20 mouse cellular contexts compared by ENCODE assay signal in the genomic region with DNA sequence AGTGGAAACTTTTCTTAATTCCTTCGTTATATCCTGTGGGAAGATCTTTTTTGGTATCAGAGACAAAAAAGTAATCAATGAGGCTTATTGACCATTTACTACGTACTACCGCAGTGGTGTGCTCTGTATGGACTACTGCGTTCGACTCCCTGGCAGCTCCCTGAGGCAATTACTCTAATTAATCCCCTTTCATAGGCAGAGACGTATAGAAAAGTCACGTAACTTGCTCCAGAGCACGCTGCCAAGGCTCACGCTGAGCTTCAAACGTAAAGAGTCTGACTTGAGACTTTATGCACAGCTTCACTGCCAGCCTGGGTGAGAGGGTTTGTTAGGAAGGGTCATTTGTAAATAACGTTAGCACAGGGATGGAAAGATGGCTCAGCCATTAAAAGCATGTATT. TPM values are rescaled to one million over a fixed set of nuclear protein-coding genes. Genes with fewer than 3 reads are reported as not detected.
"Had no signal": no experiment of that assay in that cellular context is flagged by ENCODE, and none has a peak within 500 bp of the region (broad histone marks: within the 10 kb centered on the region; RNA-seq: fewer than 3 reads in every experiment).

No protein-coding gene starts in this region.

- H3K27ac ChIP-seq: lung, embryonic 15.5 days; macrophage; midbrain, embryonic 13.5 days; midbrain, embryonic 15.5 days; neural tube, embryonic 12.5 days had no signal

- DNase-seq: liver, postnatal 0 days; lung, adult 2 months; lung, postnatal 14 days; lung, postnatal 36 days; right cerebral cortex, postnatal 25 days; right cerebral cortex, postnatal 4 days; spleen, adult 18-20 months; thymus, adult 18-20 months; thymus, postnatal 14 days; thymus, postnatal 36 days had no signal

- H3K4me1 ChIP-seq: neural tube, embryonic 12.5 days had no signal

- H3K9me3 ChIP-seq: lung, embryonic 15.5 days; midbrain, embryonic 13.5 days; midbrain, embryonic 15.5 days; neural tube, embryonic 12.5 days had no signal

- H3K9ac ChIP-seq: liver, postnatal 0 days; lung, embryonic 15.5 days; midbrain, embryonic 13.5 days; midbrain, embryonic 15.5 days; neural tube, embryonic 12.5 days had no signal

- ATAC-seq: liver, postnatal 0 days; lung, postnatal 0 days; midbrain, embryonic 13.5 days; midbrain, embryonic 15.5 days had no signal

- H3K4me3 ChIP-seq: lung, embryonic 15.5 days; megakaryocyte, embryonic 14.5 days; midbrain, embryonic 13.5 days; midbrain, embryonic 15.5 days; neural tube, embryonic 12.5 days had no signal

- H3K36me3 ChIP-seq: lung, embryonic 15.5 days; midbrain, embryonic 13.5 days; midbrain, embryonic 15.5 days; neural tube, embryonic 12.5 days had no signal

- H3K4me2 ChIP-seq: lung, embryonic 15.5 days; midbrain, embryonic 11.5 days; midbrain, embryonic 13.5 days; midbrain, embryonic 15.5 days; neural tube, embryonic 12.5 days had no signal

- H3K27me3 ChIP-seq: lung, embryonic 15.5 days; midbrain, embryonic 13.5 days; midbrain, embryonic 15.5 days; neural tube, embryonic 12.5 days had no signal

RNA-seq across cellular contexts. Expression of a gene that starts 8.1 kb away (rescaled TPM):
- total RNA-seq: midbrain, postnatal 0 days had no signal
- polyA plus RNA-seq: midbrain, embryonic 11.5 days; midbrain, embryonic 13.5 days; neural tube, embryonic 14.5 days had no signal
